Mouse (Mus musculus) kidney, adult 11 months (tissue): ENCODE results near the gene Otx2.
"Not testable (repeated sequence)": the region's sequence is repeated elsewhere in the genome, so short reads cannot be mapped to it uniquely, and the experiment has no call there.

Source experiments
- DNase-seq: peaks from one replicate; pipeline ENCODE4 v3.0.0; 2022

The Otx2 gene

GRCm38 (mm10) chr14:48653676-48654510 is 19.7 kb downstream of the Otx2 start:
- DNase-seq = no peak

- no peak for DNase-seq
These were observed 20.5 kb downstream of the Otx2 start for GRCm38 (mm10) chr14:48653081-48653480.

DNA sequence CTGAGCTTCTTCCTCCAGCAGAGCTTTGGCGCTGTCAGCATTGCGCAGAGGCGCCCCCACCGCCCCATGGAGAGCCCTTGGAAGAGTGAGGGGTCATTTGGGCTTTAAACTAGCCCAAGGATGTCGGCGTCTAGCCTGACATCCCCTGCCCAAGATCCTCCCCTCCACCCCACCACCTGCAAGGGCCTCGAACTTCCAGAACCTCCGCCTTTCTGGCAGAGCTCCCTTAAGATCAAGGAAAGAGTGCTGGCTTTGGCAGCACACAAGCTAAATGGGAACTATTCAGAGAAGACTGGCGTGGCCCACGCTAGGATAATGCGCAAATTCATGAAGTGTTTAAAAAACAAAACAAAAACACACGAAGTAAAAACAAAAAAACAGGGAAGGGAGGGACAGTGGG is 21.4 kb downstream of the Otx2 start:
- no peak for DNase-seq

DNA sequence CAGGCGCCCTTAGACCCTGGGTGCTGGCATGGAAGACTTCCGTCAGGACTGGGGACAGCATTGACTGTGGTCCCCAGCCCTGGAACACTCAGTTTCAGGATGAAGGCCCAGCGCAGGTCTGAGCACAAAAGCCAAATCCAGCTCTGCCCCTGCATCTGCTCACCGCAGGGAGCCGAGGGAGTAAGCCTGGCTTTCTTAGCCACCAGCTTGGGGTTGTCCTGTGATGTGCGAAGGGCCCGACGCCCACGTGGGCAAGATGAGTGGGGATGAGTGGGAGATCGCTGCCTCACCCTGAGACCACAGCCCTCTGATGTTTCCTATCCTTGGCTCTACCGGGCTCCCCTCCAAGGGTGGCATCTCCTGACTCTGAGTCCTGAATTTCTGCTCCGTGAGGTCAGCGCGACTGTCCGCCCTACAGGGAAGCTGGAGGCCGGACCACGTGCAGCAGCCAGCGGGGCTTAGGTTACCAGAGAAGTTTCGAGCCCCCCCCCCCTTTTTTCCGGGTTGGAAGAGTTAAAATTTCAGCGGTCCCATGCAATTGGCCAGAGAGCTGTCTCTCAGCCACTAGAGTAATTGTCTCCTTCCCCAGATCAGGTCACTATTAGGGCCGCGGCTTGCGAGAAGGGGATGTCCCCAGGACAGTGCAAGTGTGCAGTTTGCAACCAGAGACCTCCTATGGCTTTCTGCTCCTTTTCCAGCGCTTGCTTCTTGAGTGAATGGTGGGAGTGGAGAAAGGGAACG is 22.0 kb downstream of the Otx2 start:
- no peak for DNase-seq

DNA sequence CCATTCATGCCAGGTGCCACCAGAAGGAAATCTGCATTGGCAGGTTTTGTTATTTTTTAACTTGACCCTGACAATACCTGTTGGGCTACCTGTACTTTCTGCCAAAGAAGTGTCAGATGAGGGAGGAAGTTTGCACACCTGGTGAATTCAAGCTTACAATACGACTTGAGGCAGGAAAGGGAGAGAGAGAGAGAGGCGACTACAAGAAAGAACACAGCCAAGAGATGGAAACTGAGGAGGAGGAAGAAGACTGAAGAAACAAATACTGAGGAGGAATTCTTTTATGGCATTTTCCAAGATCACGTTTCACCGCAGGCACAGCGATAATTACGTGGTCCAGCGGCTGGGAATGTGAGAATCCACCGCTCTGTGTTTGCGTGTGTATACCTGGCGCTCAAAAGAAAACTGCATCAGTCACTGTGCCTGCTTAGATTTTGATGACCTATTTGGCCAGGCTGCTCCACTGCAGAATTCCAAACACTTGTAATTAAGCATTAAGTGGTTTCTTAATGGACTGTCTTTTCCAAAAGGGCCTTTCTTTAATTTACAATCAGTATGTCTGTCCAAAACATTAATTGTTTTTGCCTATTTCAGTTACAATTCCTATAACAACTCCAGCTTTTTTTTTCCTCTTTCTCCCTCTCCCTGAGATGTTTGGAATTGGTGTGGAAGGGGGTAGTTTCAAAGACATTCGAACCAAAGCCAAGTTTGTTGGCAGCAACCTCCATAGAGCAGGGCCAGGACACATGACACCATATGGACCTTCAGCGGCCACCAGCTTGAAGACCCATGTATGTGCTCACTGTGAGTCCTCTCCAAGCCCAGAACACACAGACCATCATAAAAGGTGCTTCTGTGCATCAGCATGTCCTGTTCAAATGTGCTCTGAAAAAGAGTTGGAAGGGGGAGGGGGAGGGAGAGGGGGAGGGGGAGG is 31.9 kb downstream of the Otx2 start:
- DNase-seq = no peak

DNA sequence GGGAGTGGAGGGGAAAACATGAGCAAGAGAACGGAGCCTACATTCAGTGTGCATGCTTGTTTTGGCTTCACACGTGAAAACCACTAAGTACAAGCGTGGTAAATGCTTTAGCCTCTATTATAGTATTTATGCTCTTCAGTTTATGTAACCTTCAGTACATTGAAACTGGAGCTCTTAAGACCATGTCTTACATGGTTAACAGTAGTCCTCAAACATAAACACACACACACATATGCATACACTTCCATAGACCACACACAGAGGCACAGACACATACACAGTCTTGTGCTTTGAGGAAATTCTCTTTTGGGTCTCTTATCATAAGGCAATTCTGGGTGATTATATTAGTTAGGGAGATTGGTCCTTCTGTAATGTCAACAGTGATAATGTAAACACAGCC is 40.5 kb downstream of the Otx2 start:
- no peak for DNase-seq

DNA sequence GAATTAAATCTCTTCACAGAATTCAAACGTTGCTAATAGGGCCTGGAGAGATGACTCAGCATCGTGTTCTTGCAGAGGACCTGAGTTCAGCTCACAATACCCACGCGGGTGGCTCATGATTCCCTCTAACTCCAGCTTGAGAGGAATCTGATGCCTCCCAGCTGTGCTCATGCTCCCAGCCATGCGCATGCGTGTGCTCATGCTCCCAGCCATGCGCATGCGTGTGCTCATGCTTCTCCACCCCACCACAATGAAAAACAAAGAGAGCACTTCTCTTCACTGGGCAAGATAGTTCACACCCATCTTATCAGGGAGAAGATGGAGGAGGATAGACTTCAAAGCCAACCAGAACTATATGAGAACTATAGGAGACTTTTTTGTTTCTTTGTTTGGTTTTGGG is 41.3 kb downstream of the Otx2 start:
- no peak for DNase-seq

- DNase-seq = no peak
These were observed 42.1 kb downstream of the Otx2 start for GRCm38 (mm10) chr14:48631486-48631885.

GRCm38 (mm10) chr14:48629404-48629803 is 44.2 kb downstream of the Otx2 start:
- DNase-seq = no peak

DNA sequence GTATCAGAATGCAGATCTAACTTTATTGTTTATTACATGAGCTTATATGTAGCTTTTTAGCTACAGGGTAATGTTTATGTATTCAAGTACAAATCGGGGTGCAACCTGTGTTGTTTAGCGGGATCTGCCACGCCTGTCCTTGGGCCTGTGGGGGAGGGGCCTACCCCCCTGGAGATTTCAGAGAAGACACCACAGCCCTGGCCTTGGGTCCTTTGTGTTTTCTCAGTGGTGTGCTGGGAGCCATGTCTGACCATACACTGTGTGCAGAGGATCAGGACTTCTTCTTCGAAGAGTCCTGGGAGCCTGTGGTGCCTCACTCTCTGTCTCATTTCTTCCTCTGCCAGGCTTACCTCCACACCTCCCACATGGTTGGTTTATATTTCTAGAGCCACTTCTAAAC is 47.3 kb downstream of the Otx2 start:
- DNase-seq = no peak

- DNase-seq = no peak
These were observed 48.3 kb downstream of the Otx2 start for GRCm38 (mm10) chr14:48625331-48625694.

DNA sequence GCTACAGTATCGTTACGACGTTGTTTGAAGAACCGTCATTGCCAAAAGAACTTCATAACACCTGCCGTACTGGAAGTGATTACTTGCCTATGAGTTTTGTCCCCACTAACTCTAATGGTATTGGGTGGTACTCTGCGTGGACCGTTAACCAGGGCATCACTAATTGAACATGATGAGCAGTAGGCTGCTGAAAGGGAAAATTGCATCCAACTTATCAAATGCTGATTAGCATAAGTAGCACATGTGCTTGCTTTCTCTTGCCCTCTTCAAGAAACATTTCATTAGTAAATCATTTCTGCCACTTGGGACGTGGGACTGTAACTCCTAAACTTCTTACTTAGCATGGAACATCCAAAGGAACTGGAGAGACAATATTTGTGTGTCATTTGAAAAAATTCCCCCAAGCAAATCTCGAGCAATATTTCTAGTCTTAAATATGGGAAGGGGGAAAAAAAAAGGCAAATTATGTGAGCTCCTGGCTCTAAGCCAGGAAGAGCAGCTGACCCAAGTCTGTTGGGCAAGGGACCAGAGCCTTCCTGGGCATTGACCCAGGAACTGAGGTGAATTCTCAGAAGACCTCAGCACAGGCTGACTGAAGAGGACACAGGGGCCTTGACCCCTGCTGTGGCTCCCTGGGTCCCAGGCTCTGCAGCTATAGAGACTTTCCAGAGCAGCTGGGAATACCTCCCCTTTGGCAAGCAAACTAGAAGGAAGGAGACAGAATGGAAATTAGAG is 48.9 kb downstream of the Otx2 start:
- peak; percentile 44 for DNase-seq

GRCm38 (mm10) chr14:48622726-48623125 is 50.9 kb downstream of the Otx2 start:
- DNase-seq = not testable (repeated sequence)

DNA sequence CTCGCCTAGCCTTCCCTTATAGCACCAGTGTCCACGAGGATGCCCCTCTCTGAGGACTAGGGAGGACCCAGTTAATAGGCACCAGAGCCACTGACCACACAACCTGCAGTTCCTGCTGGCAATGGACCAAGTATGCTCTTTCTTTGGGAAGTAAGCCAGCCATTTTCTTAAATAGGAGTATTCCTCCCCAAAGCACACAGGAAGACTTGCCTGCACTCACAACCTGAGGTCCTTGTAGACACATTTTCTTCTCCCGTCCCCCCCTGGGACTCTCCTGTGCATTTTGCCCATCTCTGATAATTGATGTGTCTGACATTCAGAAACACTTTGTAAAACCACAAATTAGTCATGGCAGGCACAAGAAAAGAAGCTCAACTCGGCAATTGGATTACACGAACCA is 57.3 kb downstream of the Otx2 start:
- DNase-seq = no peak

- no peak for DNase-seq
These were observed 64.8 kb downstream of the Otx2 start for GRCm38 (mm10) chr14:48608641-48609310.
